Mouse (Mus musculus) heart, embryonic 15.5 days (tissue): ENCODE measurements around the gene Wdr95. TPM values are rescaled to one million over a fixed set of nuclear protein-coding genes. Genes with fewer than 3 reads are reported as not detected.

ENCODE experiments used
- ATAC-seq: fragments of 200-750 bp; cut with Nextera tagmentation; replicated peaks from 2 replicates; pipeline ENCODE4 v1.8.0; 2017; ENCODE audit warnings: low read depth, moderate TSS enrichment; ENCODE audit not compliant: insufficient number of reproducible peaks, insufficient read depth, low FRiP score
- H3K27ac ChIP-seq: fragments of 300-500 bp; sonication (generic); 2 replicates; pipeline ENCODE4 v1.5.1; 2015; ENCODE audit warnings: mild to moderate bottlenecking, inconsistent platforms
- H3K27me3 ChIP-seq: fragments of 300-500 bp; sonication (generic); 2 replicates; pipeline ENCODE4 v1.6.1; 2015; ENCODE audit warnings: inconsistent platforms
- H3K36me3 ChIP-seq: fragments of 300-500 bp; sonication (generic); 2 replicates; pipeline ENCODE4 v1.6.1; 2015; ENCODE audit warnings: mild to moderate bottlenecking, inconsistent platforms
- H3K4me1 ChIP-seq: fragments of 300-500 bp; sonication (generic); replicated peaks from 2 replicates; pipeline ENCODE4 v1.6.1; 2015; ENCODE audit warnings: inconsistent platforms
- H3K4me2 ChIP-seq: fragments of 300-500 bp; sonication (generic); 2 replicates; pipeline ENCODE4 v1.6.1; 2015; ENCODE audit warnings: inconsistent platforms, mild to moderate bottlenecking, moderate library complexity
- H3K4me3 ChIP-seq: fragments of 300-500 bp; sonication (generic); 2 replicates; pipeline ENCODE4 v1.5.1; 2015; ENCODE audit warnings: mild to moderate bottlenecking, inconsistent platforms
- H3K9ac ChIP-seq: fragments of 300-500 bp; sonication (generic); 2 replicates; pipeline ENCODE4 v1.6.1; 2015; ENCODE audit warnings: mild to moderate bottlenecking, inconsistent platforms
- H3K9me3 ChIP-seq: fragments of 300-500 bp; sonication (generic); replicated peaks from 2 replicates; pipeline ENCODE4 v1.6.1; 2016; ENCODE audit warnings: inconsistent platforms
- WGBS: fragments of 180-500 bp; shearing (Covaris S2); methylation state at CpG from one replicate; pipeline ENCODE4 v1.1.7; 2015; ENCODE audit warnings: mixed read lengths; 5-methylcytosine and 5-hydroxymethylcytosine counted together
- polyA plus RNA-seq: library from polyadenylated mRNA; unstranded; fragments of >200 nt; fragmentation: Nextera tagmentation; extraction: Ambion mirVana; gene quantifications from 2 replicates; pipeline ENCODE4 v1.2.1, GENCODE M21; 2015

Gene Wdr95
- polyA plus RNA-seq, 1 experiment from 2014 or later = not detected

GRCm38 (mm10) chr5:149655636-149656035 is 127.2 kb downstream of the Wdr95 start:
- 87% methylated on average over 9 of the region's 9 CpGs for WGBS
- Histone ChIP-seq H3K36me3 (no peaks in the 10 kb centered on the region), H3K27me3 (no peaks in the 10 kb centered on the region), H3K9me3 (no peaks in the 10 kb centered on the region), H3K4me3 (no peak overlapping the region), H3K9ac (no peak overlapping the region), H3K4me1 (no peaks in the 10 kb centered on the region), H3K4me2 (no peak overlapping the region), H3K27ac (no peak overlapping the region)
- no peak for ATAC-seq

- Histone ChIP-seq H3K36me3 (no peaks in the 10 kb centered on the region), H3K9ac (no peak overlapping the region), H3K4me2 (no peak overlapping the region), H3K27me3 (no peaks in the 10 kb centered on the region), H3K4me3 (no peak overlapping the region), H3K4me1 (no peaks in the 10 kb centered on the region), H3K27ac (no peak overlapping the region), H3K9me3 (no peaks in the 10 kb centered on the region)
- no peak for ATAC-seq
- WGBS = 53% methylated on average over 3 of the region's 3 CpGs
Observed at GRCm38 (mm10) chr5:149658022-149658421, 129.5 kb downstream of the Wdr95 start.

DNA sequence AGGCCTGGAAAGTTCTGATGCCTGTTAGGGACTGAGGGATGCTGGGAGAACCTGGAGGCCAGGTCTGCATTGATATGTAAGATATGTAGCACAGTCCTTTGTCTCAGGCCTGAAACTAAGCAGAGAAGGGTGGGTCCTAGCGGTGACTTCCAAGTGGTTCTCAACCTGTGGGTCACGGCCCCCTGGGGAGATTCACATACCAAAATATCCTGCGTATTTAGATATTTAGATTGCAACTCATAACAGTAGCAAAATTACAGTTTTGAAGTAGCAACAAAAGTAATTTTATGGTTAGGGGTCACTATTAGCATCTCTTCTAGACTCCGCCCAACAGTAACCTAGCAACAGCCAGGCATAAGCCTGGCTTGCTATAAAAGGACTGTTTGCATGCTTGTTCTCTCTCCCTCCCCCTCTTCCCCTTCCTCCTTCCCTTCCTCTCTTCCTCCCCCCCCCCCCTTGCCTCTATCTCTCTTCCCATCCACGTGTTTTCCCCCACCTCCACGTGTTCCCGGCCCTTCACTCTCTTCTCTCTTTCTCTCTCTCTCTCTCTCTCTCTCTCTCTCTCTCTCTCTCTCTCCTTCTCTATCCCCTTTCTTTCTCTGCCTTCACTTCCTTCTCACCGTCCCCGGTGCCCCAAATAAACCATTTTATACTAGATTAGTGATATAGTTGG is 130.4 kb downstream of the Wdr95 start:
- Histone ChIP-seq H3K4me3 (no peak overlapping the region), H3K4me2 (no peak overlapping the region), H3K27ac (no peak overlapping the region), H3K36me3 (no peaks in the 10 kb centered on the region), H3K27me3 (no peaks in the 10 kb centered on the region), H3K4me1 (no peaks in the 10 kb centered on the region), H3K9ac (no peak overlapping the region), H3K9me3 (no peaks in the 10 kb centered on the region)
- WGBS = 63% methylated on average over 9 of the region's 9 CpGs
- no peak for ATAC-seq

DNA sequence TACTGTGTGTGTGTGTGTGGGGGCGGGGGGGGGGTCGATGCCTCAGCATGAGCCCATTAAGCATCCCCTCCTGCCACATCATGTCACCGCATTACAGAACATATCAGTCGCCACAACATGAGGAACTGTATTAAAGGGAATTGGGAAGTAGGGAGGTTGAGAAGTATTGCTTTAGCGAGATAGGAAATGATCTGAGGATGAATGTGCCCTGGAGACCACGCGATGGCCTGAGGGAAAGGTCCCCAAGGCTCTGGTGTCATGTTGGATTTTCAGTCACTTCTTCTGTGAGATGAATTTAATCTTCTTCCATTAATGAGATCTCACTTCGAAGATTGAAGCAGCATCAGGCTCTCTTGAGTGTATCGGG is 130.9 kb downstream of the Wdr95 start:
- Histone ChIP-seq H3K27ac (no peak overlapping the region), H3K4me1 (no peaks in the 10 kb centered on the region), H3K4me2 (no peak overlapping the region), H3K9me3 (no peaks in the 10 kb centered on the region), H3K4me3 (no peak overlapping the region), H3K36me3 (no peaks in the 10 kb centered on the region), H3K27me3 (no peaks in the 10 kb centered on the region), H3K9ac (no peak overlapping the region)
- 53% methylated on average over 9 of the region's 9 CpGs for WGBS
- ATAC-seq = no peak

GRCm38 (mm10) chr5:149661428-149661827 is 132.9 kb downstream of the Wdr95 start:
- H3K9ac ChIP-seq = no peak overlapping the region
- no peaks in the 10 kb centered on the region for H3K4me1 ChIP-seq
- H3K4me3 ChIP-seq = no peak overlapping the region
- H3K27ac ChIP-seq = no peak overlapping the region
- no peak for ATAC-seq
- H3K9me3 ChIP-seq = no peaks in the 10 kb centered on the region
- H3K36me3 ChIP-seq = no peaks in the 10 kb centered on the region
- no peak overlapping the region for H3K4me2 ChIP-seq
- H3K27me3 ChIP-seq = no peaks in the 10 kb centered on the region
- 83% methylated on average over 6 of the region's 6 CpGs for WGBS

Other genes starting within 250 kb of the Wdr95 start
- 1.9 and 2.0 TPM in 2 replicates for gene Medag, start 116.9 kb upstream of the Wdr95 start, polyA plus RNA-seq
- 0.31 and 0.89 TPM in 2 replicates for gene Tex26, start 89.0 kb upstream of the Wdr95 start, polyA plus RNA-seq
- gene Hsph1, start 107.7 kb downstream of the Wdr95 start, polyA plus RNA-seq = 26.4 and 28.6 TPM in 2 replicates
- 8.0 and 8.6 TPM in 2 replicates for gene B3glct, start 149.6 kb downstream of the Wdr95 start, polyA plus RNA-seq